Mouse (Mus musculus) C2C12 (cell line): ENCODE measurements at regions not wholly inside any gene's neighbourhood (a gene's known extent, or its start where the extent isn't known, plus 50 kb on each side); places are given as distances from the start of the nearest gene placed in this dataset.

ENCODE experiments used
- CEBPB ChIP-seq: IDR thresholded peaks from one replicate; pipeline ENCODE4 v1.6.1; 2011; ENCODE audit warnings: low read depth, mild to moderate bottlenecking, control low read depth, moderate library complexity
- CTCF ChIP-seq: IDR thresholded peaks from one replicate; pipeline ENCODE4 v1.5.1; 2011; ENCODE audit not compliant: control insufficient read depth, insufficient read depth, insufficient read length
- FOSL1 ChIP-seq: IDR thresholded peaks from one replicate; pipeline ENCODE4 v1.8.0; 2011; ENCODE audit warnings: mild to moderate bottlenecking, low read length; ENCODE audit not compliant: poor library complexity, insufficient read depth, severe bottlenecking
- MAX ChIP-seq: IDR thresholded peaks from one replicate; pipeline ENCODE4 v1.6.1; 2011; ENCODE audit warnings: mild to moderate bottlenecking, control low read depth
- MYOD1 ChIP-seq: IDR thresholded peaks from one replicate; pipeline ENCODE4 v1.6.1; 2011; ENCODE audit warnings: low read depth; ENCODE audit not compliant: control insufficient read depth, insufficient read length
- MYOG ChIP-seq: IDR thresholded peaks from one replicate; pipeline ENCODE4 v1.6.1; 2011; ENCODE audit not compliant: control insufficient read depth, insufficient read length; ENCODE audit errors: extremely low read depth
- USF1 ChIP-seq: IDR thresholded peaks from one replicate; pipeline ENCODE4 v1.6.1; 2011; ENCODE audit warnings: low read depth, mild to moderate bottlenecking, control low read depth, moderate library complexity

GRCm38 (mm10) chr5:51933331-51933730 is 257.0 kb downstream of the Dhx15 start:
- no peak for TF ChIP-seq CTCF
- TF ChIP-seq MYOG, result no peak
- no peak for TF ChIP-seq MAX
- TF ChIP-seq MYOD1, result no peak
- no peak for TF ChIP-seq CEBPB
- TF ChIP-seq USF1, result no peak
- TF ChIP-seq FOSL1, result no peak
